Mouse (Mus musculus) cerebellum, adult 2 months (tissue): ENCODE data around the gene Clta.

Source experiments
- CTCF ChIP-seq: fragments of 200-500 bp; IDR thresholded peaks from 2 replicates; pipeline ENCODE4 v1.5.1; 2011; ENCODE audit warnings: low read depth, mild to moderate bottlenecking, control low read depth, low read length, moderate library complexity, borderline replicate concordance; ENCODE audit not compliant: insufficient read depth
- POLR2A ChIP-seq: fragments of 200-500 bp; IDR thresholded peaks from 2 replicates; pipeline ENCODE4 v1.6.1; 2011; ENCODE audit warnings: low read length, control low read depth, borderline replicate concordance; ENCODE audit not compliant: insufficient read depth

DNA sequence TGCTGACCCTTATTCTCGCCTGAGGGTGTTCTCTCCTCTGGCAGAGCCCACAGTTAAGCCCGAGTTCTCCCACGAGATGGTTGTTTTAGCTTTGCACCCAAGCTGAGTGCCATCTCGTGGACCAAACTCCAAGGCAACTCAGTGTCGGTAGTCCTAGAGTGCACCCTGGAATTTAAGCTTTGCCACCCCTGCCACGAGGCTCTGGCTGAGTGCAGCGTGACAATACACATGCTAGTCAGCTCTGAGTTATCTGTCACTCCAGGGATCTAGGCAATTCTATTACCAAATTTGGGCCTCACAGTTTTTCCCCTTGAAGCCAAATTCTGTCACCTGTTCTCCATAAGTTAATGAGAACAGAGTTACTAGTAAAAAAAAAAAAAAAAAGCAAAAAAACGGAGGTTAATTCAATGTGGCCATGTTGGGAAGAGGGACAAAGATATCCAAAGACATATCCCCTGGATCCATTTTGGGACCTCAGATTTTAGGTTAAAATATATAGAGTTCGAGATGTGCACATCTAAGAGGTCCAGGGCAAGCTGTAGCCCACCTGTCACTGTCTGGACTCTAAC lies 68.7 kb downstream of the Clta start:
- TF ChIP-seq POLR2A (no peak), CTCF (no peak)
